Mouse (Mus musculus) lung, embryonic 15.5 days (tissue): ENCODE measurements around the gene Cfl1. TPM values are rescaled to one million over a fixed set of nuclear protein-coding genes. Genes with fewer than 3 reads are reported as not detected.
"Not testable (repeated sequence)": the region's sequence is repeated elsewhere in the genome, so short reads cannot be mapped to it uniquely, and the experiment has no call there.

ENCODE experiments used
- ATAC-seq: fragments of 200-750 bp; cut with Nextera tagmentation; 2 replicates; pipeline ENCODE4 v1.8.0; 2017; ENCODE audit warnings: moderate number of reproducible peaks, borderline replicate concordance; ENCODE audit not compliant: low FRiP score, low TSS enrichment; ENCODE audit errors: extremely low read depth
- H3K27ac ChIP-seq: fragments of 300-500 bp; sonication (generic); 2 replicates; pipeline ENCODE4 v1.5.1; 2015; ENCODE audit warnings: moderate library complexity, mild to moderate bottlenecking, inconsistent platforms
- H3K27me3 ChIP-seq: fragments of 300-500 bp; sonication (generic); 2 replicates; pipeline ENCODE4 v1.6.1; 2015; ENCODE audit warnings: inconsistent platforms
- H3K36me3 ChIP-seq: fragments of 300-500 bp; sonication (generic); 2 replicates; pipeline ENCODE4 v1.6.1; 2015; ENCODE audit warnings: inconsistent platforms
- H3K4me1 ChIP-seq: fragments of 300-500 bp; sonication (generic); 2 replicates; pipeline ENCODE4 v1.6.1; 2015; ENCODE audit warnings: inconsistent platforms
- H3K4me2 ChIP-seq: fragments of 300-500 bp; sonication (generic); 2 replicates; pipeline ENCODE4 v1.6.1; 2015; ENCODE audit warnings: inconsistent platforms, mild to moderate bottlenecking, moderate library complexity
- H3K4me3 ChIP-seq: fragments of 300-500 bp; sonication (generic); 2 replicates; pipeline ENCODE4 v1.5.1; 2015; ENCODE audit warnings: mild to moderate bottlenecking, inconsistent platforms
- H3K9ac ChIP-seq: fragments of 300-500 bp; sonication (generic); 2 replicates; pipeline ENCODE4 v1.6.1; 2015; ENCODE audit warnings: inconsistent platforms
- H3K9me3 ChIP-seq: fragments of 300-500 bp; sonication (generic); 2 replicates; pipeline ENCODE4 v1.6.1; 2016; ENCODE audit warnings: inconsistent platforms
- WGBS: fragments of 180-500 bp; shearing (Covaris S2); methylation state at CpG from one replicate; pipeline ENCODE4 v1.1.7; 2015; 5-methylcytosine and 5-hydroxymethylcytosine counted together
- polyA plus RNA-seq: library from polyadenylated mRNA; unstranded; fragments of >200 nt; fragmentation: Nextera tagmentation; extraction: Ambion mirVana; gene quantifications from 2 replicates; pipeline ENCODE4 v1.2.1, GENCODE M21; 2015

The Cfl1 gene
- polyA plus RNA-seq, 1 experiment from 2014 or later: 2,855 TPM

DNA sequence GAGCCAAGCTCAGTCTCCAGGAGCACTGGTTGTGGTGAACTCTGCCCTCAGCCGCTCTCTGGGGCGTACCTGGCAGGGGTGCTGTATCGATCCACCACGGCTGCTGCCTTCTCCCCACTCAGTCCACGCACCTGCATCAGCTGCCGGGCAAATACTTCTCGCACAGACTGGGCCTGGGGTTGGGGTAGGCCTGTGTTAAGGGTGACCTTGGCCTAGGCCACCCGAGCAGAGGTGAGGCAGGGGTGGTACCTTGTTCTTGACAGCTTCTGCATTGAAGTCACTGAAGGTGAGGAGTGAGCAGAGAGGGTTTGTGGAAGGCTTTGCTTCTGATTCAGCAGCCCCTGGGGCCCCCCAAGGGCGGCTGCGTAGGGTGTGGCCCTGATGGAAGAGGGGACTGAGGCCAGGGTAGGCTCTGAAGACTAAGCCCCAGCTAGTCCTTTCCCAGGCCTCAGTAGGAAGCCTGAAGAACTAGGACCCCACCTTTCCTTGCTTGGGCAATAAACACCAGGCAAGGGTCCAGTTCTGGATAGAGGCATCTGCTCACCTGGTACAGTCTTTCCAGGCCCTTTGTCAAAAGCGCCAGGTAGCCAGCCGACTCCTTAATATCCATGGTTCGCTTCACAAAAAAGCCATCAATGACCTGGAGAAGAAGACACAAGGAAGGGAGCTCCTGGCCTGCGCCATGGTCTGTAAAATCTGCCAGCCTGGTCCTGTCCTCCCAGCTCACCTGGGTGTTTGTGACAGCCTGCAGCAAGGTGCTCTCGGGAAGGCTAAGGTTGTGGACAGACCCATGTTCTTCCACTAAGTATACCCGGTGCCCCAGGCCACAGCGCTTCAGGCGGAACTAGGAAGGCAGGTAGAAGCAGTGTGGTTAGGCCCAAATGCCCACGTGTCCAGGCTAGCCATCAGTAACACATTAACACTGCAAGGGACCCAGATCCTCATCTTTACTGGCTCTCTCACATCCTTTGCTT is 6.6 kb upstream of the Cfl1 start:
- Histone ChIP-seq H3K4me1 (peaks cover 40% of the 10 kb centered on the region), H3K36me3 (peaks cover 59% of the 10 kb centered on the region), H3K4me3 (no peak overlapping the region), H3K4me2 (no peak overlapping the region), H3K9me3 (no peaks in the 10 kb centered on the region), H3K9ac (no peak overlapping the region), H3K27me3 (no peaks in the 10 kb centered on the region), H3K27ac (peak overlapping the region; percentile 43; the same call in 1 of the 2 replicates)
- 92% methylated on average over 19 of the region's 19 CpGs for WGBS
- ATAC-seq: no peak

DNA sequence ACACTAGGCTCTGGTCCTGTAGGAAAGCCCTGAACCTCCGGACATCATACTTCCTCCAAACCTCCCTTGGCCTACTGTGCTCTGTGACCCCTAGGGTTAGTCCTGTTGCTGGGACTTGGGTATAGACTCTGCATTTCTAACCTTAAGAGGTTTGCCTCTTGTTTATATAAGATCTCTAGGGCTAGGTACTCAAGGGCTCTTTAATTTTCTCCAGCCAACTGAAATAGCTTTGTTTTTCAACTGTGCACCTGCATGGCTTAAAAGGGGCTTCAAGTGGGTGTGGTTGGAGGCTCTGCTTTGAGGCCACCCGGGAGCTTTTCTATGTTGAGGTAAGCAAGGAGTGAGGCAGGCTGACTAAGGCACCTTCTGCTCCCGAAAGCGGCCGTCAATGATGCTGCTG is 5.8 kb upstream of the Cfl1 start:
- WGBS: 66% methylated on average over 5 of the region's 5 CpGs
- H3K4me2 ChIP-seq: 0 out of 2 replicates have a peak overlapping the region, but pooled peaks have one; percentile 6
- H3K4me3 ChIP-seq: no peak overlapping the region
- H3K36me3 ChIP-seq: peaks cover 51% of the 10 kb centered on the region
- H3K27me3 ChIP-seq: no peaks in the 10 kb centered on the region
- H3K4me1 ChIP-seq: peaks cover 45% of the 10 kb centered on the region
- H3K9ac ChIP-seq: no peak overlapping the region
- ATAC-seq: no peak
- no peaks in the 10 kb centered on the region for H3K9me3 ChIP-seq
- peak overlapping the region; percentile 98 for H3K27ac ChIP-seq

DNA sequence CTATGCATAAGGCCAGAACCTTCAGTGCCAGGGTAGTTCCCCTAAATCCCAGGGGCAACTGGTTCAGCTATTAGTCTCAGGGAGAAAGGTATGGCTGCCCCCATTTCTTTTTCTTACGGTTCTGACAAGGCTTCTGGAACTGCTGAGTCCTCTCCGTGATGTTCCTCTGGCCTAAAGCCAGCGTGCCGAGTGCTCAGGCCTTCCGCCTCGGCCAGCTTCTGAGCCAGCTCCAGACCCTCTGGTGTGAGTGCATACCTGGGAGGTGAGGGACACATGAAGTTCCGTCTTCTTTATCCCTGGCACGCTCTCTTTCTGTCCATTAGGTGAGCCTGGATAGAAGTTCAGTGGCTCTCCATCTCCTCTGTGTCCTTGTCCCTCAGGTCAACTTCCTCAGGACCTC is 4.9 kb upstream of the Cfl1 start:
- Histone ChIP-seq H3K27me3 (no peaks in the 10 kb centered on the region), H3K36me3 (peaks cover 42% of the 10 kb centered on the region), H3K4me1 (peaks cover 50% of the 10 kb centered on the region), H3K4me3 (no peak overlapping the region), H3K9ac (peak overlapping the region; percentile 9; the same call in 1 of the 2 replicates), H3K9me3 (no peaks in the 10 kb centered on the region), H3K27ac (peak overlapping the region; percentile 98), H3K4me2 (no peak overlapping the region)
- no peak for ATAC-seq
- WGBS: 70% methylated on average over 8 of the region's 8 CpGs

DNA sequence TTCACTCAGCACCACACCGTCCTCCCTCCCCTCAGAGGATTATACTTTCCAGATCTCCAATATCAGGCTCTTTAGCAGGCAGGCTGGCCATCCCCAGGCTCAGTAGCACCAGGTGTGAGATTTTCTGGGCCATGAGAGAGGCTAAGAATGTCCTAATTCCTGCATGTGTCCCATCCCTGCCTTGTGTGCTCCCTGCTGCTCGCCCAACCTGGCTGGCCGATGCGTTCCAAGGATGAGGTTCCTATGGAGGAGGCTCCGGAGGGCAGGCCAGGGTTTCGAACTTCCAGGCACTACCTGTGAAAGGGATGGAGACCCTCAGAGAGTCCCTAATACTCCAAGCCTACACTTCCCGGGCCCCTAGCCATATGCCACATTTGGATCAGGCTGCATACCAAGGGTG is 4.4 kb upstream of the Cfl1 start:
- H3K4me2 ChIP-seq: 0 out of 2 replicates have a peak overlapping the region, but pooled peaks have one; percentile 88
- peak overlapping the region; percentile 98 for H3K27ac ChIP-seq
- ATAC-seq: no peak
- H3K4me3 ChIP-seq: no peak overlapping the region
- H3K36me3 ChIP-seq: peaks cover 37% of the 10 kb centered on the region
- WGBS: 95% methylated on average over 7 of the region's 7 CpGs
- no peaks in the 10 kb centered on the region for H3K9me3 ChIP-seq
- H3K4me1 ChIP-seq: peaks cover 50% of the 10 kb centered on the region
- H3K27me3 ChIP-seq: no peaks in the 10 kb centered on the region
- H3K9ac ChIP-seq: peak overlapping the region; percentile 9; the same call in 1 of the 2 replicates

DNA sequence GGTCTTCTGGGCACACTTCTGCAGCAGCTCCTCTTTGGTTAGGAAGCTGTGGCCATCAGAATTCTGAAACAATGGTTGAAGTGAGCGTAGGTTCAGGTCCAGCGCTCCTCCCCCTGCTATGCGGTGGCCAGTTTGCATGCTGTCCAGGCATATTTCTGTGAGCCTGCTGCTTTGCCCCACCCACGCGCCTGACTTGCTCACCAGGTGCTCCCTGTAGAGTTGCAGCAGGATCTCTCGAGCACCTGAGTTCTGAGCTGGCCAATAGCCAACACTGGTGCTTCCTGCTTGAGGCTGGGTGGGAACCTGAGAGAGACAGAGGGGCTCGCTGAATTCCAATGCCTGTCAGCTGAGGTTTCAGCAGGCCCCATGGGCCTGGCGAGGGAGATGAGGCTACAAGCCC is 4.0 kb upstream of the Cfl1 start:
- peak overlapping the region; percentile 98 for H3K27ac ChIP-seq

DNA sequence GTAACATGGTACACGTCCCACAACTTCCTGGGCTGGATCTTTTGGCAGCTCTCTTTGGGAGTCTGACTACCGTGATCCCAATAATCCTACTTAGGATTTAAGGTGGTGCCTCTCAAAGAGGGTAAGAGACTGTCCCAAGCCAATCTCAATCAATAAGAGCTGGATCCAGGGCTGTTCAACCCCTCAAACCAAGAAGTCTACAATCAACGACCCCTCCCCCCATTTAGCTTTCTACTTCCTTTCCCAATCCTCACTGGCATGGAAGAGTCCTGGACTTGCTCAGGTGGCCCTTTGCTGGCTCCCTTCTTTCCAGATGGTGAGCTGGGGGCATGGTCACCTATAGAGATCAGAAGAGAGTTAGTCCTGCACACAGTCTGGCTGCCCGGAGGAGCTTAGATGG is 3.5 kb upstream of the Cfl1 start:
- H3K27ac ChIP-seq: peak overlapping the region; percentile 98
- WGBS: 73% methylated on average over 4 of the region's 4 CpGs

More for the DNA sequence above, 4.0 kb upstream of the Cfl1 start:
- no peak for ATAC-seq
- Histone ChIP-seq H3K4me3 (no peak overlapping the region), H3K4me2 (peak overlapping the region; percentile 88; the same call in 1 of the 2 replicates), H3K4me1 (peaks cover 50% of the 10 kb centered on the region), H3K36me3 (peaks cover 33% of the 10 kb centered on the region), H3K9ac (0 out of 2 replicates have a peak overlapping the region, but pooled peaks have one; percentile 9), H3K27me3 (no peaks in the 10 kb centered on the region), H3K9me3 (no peaks in the 10 kb centered on the region)
- WGBS: 60% methylated on average over 8 of the region's 8 CpGs

DNA sequence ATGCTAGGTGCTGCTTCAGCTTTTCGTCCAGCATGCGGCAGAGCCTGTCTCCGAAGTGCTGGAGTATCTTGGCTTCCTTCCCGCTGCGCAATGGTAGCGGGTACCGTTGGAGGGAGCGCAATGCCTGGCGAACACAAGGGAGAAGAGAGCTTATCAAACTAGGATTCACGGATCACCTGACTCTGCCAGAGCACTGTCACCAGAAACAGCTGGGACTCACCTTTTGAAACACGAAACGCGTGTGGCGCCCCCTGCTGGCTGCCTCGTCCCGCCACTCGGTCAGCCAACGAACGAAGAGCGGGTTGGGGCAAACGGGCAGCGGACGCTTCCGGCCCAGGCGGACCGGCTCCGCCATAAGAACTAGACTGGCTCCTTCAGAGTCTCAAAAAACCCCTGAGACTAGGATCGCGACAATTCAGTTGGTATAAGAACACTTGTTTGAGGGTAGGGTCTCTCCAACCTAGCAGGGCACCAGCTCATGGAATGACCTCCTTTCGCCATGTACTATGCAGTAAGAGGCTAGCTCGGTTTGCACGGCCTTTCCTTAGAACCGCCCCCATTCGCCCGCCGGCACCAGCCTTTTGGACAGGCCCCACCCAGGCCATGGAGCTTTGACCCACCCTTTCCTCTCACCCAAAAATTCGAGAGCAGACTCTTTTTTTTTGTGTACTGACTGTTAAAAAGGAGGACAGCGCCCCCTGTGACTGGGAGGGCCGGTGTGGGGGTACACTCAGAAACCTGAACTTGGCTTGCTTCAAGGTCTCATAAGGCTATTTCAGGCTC is 2.3 kb upstream of the Cfl1 start, which contains the start of gene Mus81:
Gene Mus81 (minus strand): TSS at position 635 of the 783 bp plus-strand sequence.
- Histone ChIP-seq H3K4me1 (peaks cover 60% of the 10 kb centered on the region), H3K4me2 (peak within 1 kb of the TSS; percentile 88), H3K9ac (peak within 1 kb of the TSS; percentile 74), H3K9me3 (no peaks in the 10 kb centered on the region), H3K4me3 (peak within 1 kb of the TSS; percentile 59), H3K27ac (peak within 1 kb of the TSS; percentile 98), H3K36me3 (peaks cover 28% of the 10 kb centered on the region), H3K27me3 (no peaks in the 10 kb centered on the region)
- ATAC-seq: peak; percentile 82
- whole genome bisulfite sequencing: under 1% methylated on average over 39 of the region's 39 CpGs

More for the DNA sequence above, 3.5 kb upstream of the Cfl1 start:
- H3K4me3 ChIP-seq: peak overlapping the region; percentile 59; the same call in 1 of the 2 replicates
- no peaks in the 10 kb centered on the region for H3K27me3 ChIP-seq
- H3K9me3 ChIP-seq: no peaks in the 10 kb centered on the region
- H3K9ac ChIP-seq: no peak overlapping the region
- H3K36me3 ChIP-seq: peaks cover 28% of the 10 kb centered on the region
- peaks cover 52% of the 10 kb centered on the region for H3K4me1 ChIP-seq
- no peak for ATAC-seq
- peak overlapping the region; percentile 88 for H3K4me2 ChIP-seq

DNA sequence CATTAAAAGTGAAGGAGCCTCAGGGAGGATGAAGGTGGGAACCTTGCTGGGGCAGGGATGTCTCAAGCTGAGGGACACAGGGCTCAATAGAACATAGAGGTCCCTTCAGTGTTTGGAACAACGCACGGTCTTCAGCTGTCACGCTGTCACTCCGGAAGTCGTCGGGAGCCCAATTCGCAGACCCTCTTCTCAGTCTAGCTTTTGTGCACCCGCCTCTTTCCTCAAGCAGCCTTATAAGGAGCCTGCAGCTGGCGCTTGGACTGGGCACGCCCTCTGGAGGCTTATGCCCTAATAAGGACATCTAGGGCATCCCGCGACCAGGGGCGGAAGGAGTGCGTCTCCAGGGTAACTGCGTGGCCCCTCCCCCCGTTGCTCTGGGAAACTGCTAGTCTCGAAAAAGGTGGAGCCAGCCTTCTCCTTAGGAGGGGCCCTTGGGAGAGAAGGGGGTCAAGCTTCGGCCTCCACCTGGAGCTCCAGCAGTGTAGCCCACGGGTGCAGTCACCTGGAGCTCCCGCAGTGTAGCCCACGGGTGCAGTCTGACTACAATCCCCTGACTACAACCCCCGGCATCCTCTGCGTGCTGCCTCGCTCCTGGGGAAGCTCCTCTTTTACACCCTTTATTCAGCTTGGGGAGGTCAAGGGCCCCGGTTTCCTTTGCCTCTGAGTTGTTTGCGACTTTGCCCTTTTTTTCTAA is 1.2 kb upstream of the Cfl1 start:
- Histone ChIP-seq H3K4me3 (peak overlapping the region; percentile 59), H3K9ac (peak overlapping the region; percentile 40), H3K4me2 (peak overlapping the region; percentile 88), H3K27ac (peak overlapping the region; percentile 98), H3K9me3 (no peaks in the 10 kb centered on the region), H3K27me3 (no peaks in the 10 kb centered on the region), H3K36me3 (peaks cover 27% of the 10 kb centered on the region), H3K4me1 (peaks cover 57% of the 10 kb centered on the region)
- ATAC-seq: peak; percentile 86
- 0% methylated on average over 26 of the region's 26 CpGs for WGBS

DNA sequence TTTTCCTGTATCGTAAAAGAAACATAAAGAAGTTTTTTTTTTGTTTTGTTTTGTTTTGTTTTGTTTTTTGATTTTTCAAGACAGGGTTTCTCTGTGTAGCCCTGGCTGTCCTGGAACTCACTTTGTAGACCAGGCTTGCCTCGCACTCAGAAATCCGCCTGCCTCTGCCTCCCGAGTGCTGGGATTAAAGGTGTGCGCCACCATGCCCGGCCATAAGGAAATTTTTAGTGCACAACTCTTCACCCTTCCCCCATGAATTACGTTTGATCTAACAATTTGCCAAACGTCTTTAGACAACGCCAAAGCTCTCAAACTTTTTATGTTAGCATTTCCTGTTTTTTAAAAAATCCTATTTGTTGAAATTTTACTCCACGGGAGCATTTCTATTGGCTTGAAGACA is 534 bp upstream of the Cfl1 start:
- 35% methylated on average over 10 of the region's 10 CpGs for WGBS
- 0 out of 2 replicates have a peak overlapping the region, but pooled peaks have one; percentile 10 for H3K9ac ChIP-seq
- H3K36me3 ChIP-seq: peaks cover 31% of the 10 kb centered on the region

DNA sequence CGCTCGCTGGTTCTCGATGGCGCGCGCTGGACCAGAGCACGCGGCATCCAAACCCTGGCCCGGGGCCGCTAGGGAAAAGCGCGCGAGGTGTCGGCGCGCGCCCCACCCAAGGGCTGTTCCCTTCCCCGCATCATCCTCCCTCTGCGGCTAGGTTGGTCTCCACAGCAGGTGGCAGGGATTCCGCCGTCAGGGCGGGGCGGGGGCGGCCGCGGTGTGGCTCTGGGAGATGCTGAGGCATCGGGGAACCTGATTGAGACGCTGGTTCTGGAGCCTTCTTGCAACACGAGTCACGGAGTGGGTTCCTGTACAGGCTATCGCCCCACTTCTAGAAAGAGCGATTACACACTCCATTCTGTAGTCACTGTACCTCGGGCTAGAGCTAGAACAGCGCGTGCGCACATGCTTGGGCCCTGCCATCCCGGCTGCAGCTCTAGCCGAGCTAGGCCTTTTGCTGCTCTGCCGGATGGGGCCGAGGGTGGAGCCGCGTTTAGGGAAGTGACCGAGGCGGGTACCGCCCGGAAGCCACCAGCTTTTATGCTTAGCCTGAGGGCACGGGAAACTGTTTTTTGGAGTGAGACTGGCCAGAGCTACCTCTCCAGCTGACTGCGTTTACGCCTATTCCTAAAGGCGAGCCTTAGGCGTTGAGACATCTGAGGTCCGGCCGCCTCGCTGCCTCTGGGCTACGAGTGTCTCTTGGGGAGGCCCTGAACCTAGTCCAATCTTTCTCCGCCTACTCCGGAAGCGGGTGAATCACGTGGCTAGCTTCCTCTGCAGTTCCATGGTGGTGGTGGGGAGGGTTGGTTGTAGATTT is 848 bp downstream of the Cfl1 start:
- 1% methylated on average over 56 of the region's 59 CpGs for WGBS
- Histone ChIP-seq H3K36me3 (peaks cover 42% of the 10 kb centered on the region), H3K27me3 (no peaks in the 10 kb centered on the region), H3K4me1 (peaks cover 42% of the 10 kb centered on the region), H3K9me3 (no peaks in the 10 kb centered on the region), H3K4me3 (peak overlapping the region; percentile 88), H3K27ac (peak overlapping the region; percentile 98), H3K9ac (peak overlapping the region; percentile 87), H3K4me2 (peak overlapping the region; percentile 88)
- ATAC-seq: peak; percentile 8; the same call in 1 of the 2 replicates

More for the DNA sequence above, 534 bp upstream of the Cfl1 start:
- H3K4me3 ChIP-seq: peak overlapping the region; percentile 88
- H3K4me1 ChIP-seq: peaks cover 56% of the 10 kb centered on the region
- not testable (repeated sequence) for H3K27me3 ChIP-seq, ATAC-seq, H3K9me3 ChIP-seq
- H3K27ac ChIP-seq: peak overlapping the region; percentile 98
- H3K4me2 ChIP-seq: peak overlapping the region; percentile 88
